Mouse (Mus musculus): ENCODE measurements around the gene Fam81b. TPM values are rescaled to one million over a fixed set of nuclear protein-coding genes. Genes with fewer than 3 reads are reported as not detected.

The Fam81b gene
- polyA plus RNA-seq, 1 experiment: 24.1 TPM

GRCm38 (mm10) chr13:76256350-76256749, 48.5 kb downstream of the Fam81b start:
- Histone ChIP-seq H3K4me1 (ENCODE audit: control insufficient read depth, insufficient read depth, low read length) (no peaks in the 10 kb centered on the region), H3K27me3 (ENCODE audit: control insufficient read depth, insufficient read depth, low read length) (no peaks in the 10 kb centered on the region), H3K4me3 (ENCODE audit: control insufficient read depth, low read depth, low read length) (no peak overlapping the region), H3K27ac (ENCODE audit: control insufficient read depth, insufficient read depth, low read depth, low read length) (no peak overlapping the region), H3K36me3 (ENCODE audit: control insufficient read depth, insufficient read depth, low read length) (no peaks in the 10 kb centered on the region)
- no peak for TF ChIP-seq CTCF (IDR thresholded peaks at IDR 0.05; ENCODE audit: control insufficient read depth, insufficient read depth, insufficient replicate concordance, low read depth, low read length)
- TF ChIP-seq POLR2A (IDR thresholded peaks at IDR 0.05; ENCODE audit: control insufficient read depth, low read depth, low read length): no peak

- H3K27me3 ChIP-seq (ENCODE audit: control insufficient read depth, insufficient read depth, low read length): no peaks in the 10 kb centered on the region
- no peaks in the 10 kb centered on the region for H3K36me3 ChIP-seq (ENCODE audit: control insufficient read depth, insufficient read depth, low read length)
- H3K27ac ChIP-seq (ENCODE audit: control insufficient read depth, insufficient read depth, low read depth, low read length): no peak overlapping the region
- TF ChIP-seq CTCF (IDR thresholded peaks at IDR 0.05; ENCODE audit: control insufficient read depth, insufficient read depth, insufficient replicate concordance, low read depth, low read length): no peak
- no peak for TF ChIP-seq POLR2A (IDR thresholded peaks at IDR 0.05; ENCODE audit: control insufficient read depth, low read depth, low read length)
- H3K4me3 ChIP-seq (ENCODE audit: control insufficient read depth, low read depth, low read length): no peak overlapping the region
- no peaks in the 10 kb centered on the region for H3K4me1 ChIP-seq (ENCODE audit: control insufficient read depth, insufficient read depth, low read length)
Observed at GRCm38 (mm10) chr13:76250092-76250491, 54.8 kb downstream of the Fam81b start.

GRCm38 (mm10) chr13:76249066-76249465, 55.8 kb downstream of the Fam81b start:
- Histone ChIP-seq H3K27ac (ENCODE audit: control insufficient read depth, insufficient read depth, low read depth, low read length) (no peak overlapping the region), H3K4me1 (ENCODE audit: control insufficient read depth, insufficient read depth, low read length) (no peaks in the 10 kb centered on the region), H3K36me3 (ENCODE audit: control insufficient read depth, insufficient read depth, low read length) (no peaks in the 10 kb centered on the region), H3K27me3 (ENCODE audit: control insufficient read depth, insufficient read depth, low read length) (no peaks in the 10 kb centered on the region), H3K4me3 (ENCODE audit: control insufficient read depth, low read depth, low read length) (no peak overlapping the region)
- no peak for TF ChIP-seq POLR2A (IDR thresholded peaks at IDR 0.05; ENCODE audit: control insufficient read depth, low read depth, low read length)
- TF ChIP-seq CTCF (IDR thresholded peaks at IDR 0.05; ENCODE audit: control insufficient read depth, insufficient read depth, insufficient replicate concordance, low read depth, low read length): no peak

- Histone ChIP-seq H3K4me3 (ENCODE audit: control insufficient read depth, low read depth, low read length) (no peak overlapping the region), H3K36me3 (ENCODE audit: control insufficient read depth, insufficient read depth, low read length) (no peaks in the 10 kb centered on the region), H3K4me1 (ENCODE audit: control insufficient read depth, insufficient read depth, low read length) (no peaks in the 10 kb centered on the region), H3K27ac (ENCODE audit: control insufficient read depth, insufficient read depth, low read depth, low read length) (no peak overlapping the region), H3K27me3 (ENCODE audit: control insufficient read depth, insufficient read depth, low read length) (no peaks in the 10 kb centered on the region)
- no peak for TF ChIP-seq POLR2A (IDR thresholded peaks at IDR 0.05; ENCODE audit: control insufficient read depth, low read depth, low read length)
- no peak for TF ChIP-seq CTCF (IDR thresholded peaks at IDR 0.05; ENCODE audit: control insufficient read depth, insufficient read depth, insufficient replicate concordance, low read depth, low read length)
Observed at GRCm38 (mm10) chr13:76215397-76215796, 89.5 kb downstream of the Fam81b start.

GRCm38 (mm10) chr13:76214928-76215327, 89.9 kb downstream of the Fam81b start:
- Histone ChIP-seq H3K4me1 (ENCODE audit: control insufficient read depth, insufficient read depth, low read length) (no peaks in the 10 kb centered on the region), H3K4me3 (ENCODE audit: control insufficient read depth, low read depth, low read length) (no peak overlapping the region), H3K36me3 (ENCODE audit: control insufficient read depth, insufficient read depth, low read length) (no peaks in the 10 kb centered on the region), H3K27me3 (ENCODE audit: control insufficient read depth, insufficient read depth, low read length) (no peaks in the 10 kb centered on the region), H3K27ac (ENCODE audit: control insufficient read depth, insufficient read depth, low read depth, low read length) (no peak overlapping the region)
- TF ChIP-seq POLR2A (IDR thresholded peaks at IDR 0.05; ENCODE audit: control insufficient read depth, low read depth, low read length): no peak
- no peak for TF ChIP-seq CTCF (IDR thresholded peaks at IDR 0.05; ENCODE audit: control insufficient read depth, insufficient read depth, insufficient replicate concordance, low read depth, low read length)

GRCm38 (mm10) chr13:76199943-76200342, 104.9 kb downstream of the Fam81b start:
- TF ChIP-seq CTCF (IDR thresholded peaks at IDR 0.05; ENCODE audit: control insufficient read depth, insufficient read depth, insufficient replicate concordance, low read depth, low read length) (no peak), POLR2A (IDR thresholded peaks at IDR 0.05; ENCODE audit: control insufficient read depth, low read depth, low read length) (no peak)
- no peaks in the 10 kb centered on the region for H3K27me3 ChIP-seq (ENCODE audit: control insufficient read depth, insufficient read depth, low read length)
- no peaks in the 10 kb centered on the region for H3K36me3 ChIP-seq (ENCODE audit: control insufficient read depth, insufficient read depth, low read length)
- H3K27ac ChIP-seq (ENCODE audit: control insufficient read depth, insufficient read depth, low read depth, low read length): no peak overlapping the region
- H3K4me1 ChIP-seq (ENCODE audit: control insufficient read depth, insufficient read depth, low read length): no peaks in the 10 kb centered on the region
- H3K4me3 ChIP-seq (ENCODE audit: control insufficient read depth, low read depth, low read length): no peak overlapping the region

GRCm38 (mm10) chr13:76197297-76197848, 107.5 kb downstream of the Fam81b start:
- H3K27ac ChIP-seq (ENCODE audit: control insufficient read depth, insufficient read depth, low read depth, low read length): no peak overlapping the region
- no peak for TF ChIP-seq CTCF (IDR thresholded peaks at IDR 0.05; ENCODE audit: control insufficient read depth, insufficient read depth, insufficient replicate concordance, low read depth, low read length)
- no peak for TF ChIP-seq POLR2A (IDR thresholded peaks at IDR 0.05; ENCODE audit: control insufficient read depth, low read depth, low read length)

More at GRCm38 (mm10) chr13:76197297-76197848, 107.5 kb downstream of the Fam81b start:
- Histone ChIP-seq H3K27me3 (ENCODE audit: control insufficient read depth, insufficient read depth, low read length) (no peaks in the 10 kb centered on the region), H3K4me3 (ENCODE audit: control insufficient read depth, low read depth, low read length) (no peak overlapping the region), H3K4me1 (ENCODE audit: control insufficient read depth, insufficient read depth, low read length) (no peaks in the 10 kb centered on the region), H3K36me3 (ENCODE audit: control insufficient read depth, insufficient read depth, low read length) (no peaks in the 10 kb centered on the region)
